Mouse (Mus musculus) right cerebral cortex, postnatal 14 days (tissue): ENCODE measurements around the gene Capg.
"Not testable (repeated sequence)": the region's sequence is repeated elsewhere in the genome, so short reads cannot be mapped to it uniquely, and the experiment has no call there.

Experiments
- DNase-seq: peaks from one replicate; pipeline ENCODE4 v3.0.0; 2022

The Capg gene

DNA sequence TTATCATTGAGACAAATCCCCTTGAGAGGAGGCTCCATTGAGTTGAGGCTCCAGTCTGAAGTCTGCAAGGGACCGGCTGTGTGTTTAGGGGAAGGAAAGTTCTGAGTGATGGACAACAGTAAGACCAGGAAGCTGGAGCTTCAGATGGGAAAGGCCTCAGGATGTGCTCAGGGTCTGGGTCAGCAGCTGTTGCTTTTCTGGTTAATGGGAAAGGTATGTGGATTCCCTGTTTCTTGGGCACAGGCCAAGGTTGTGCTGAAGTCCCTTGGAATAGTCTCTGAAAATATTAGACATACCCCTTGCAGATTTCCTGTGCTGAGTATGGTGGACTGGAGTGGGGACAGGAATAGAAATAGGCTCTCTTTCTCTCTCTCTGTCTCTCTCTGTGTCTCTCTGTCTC lies 10.6 kb upstream of the Capg start:
- not testable (repeated sequence) for DNase-seq

- DNase-seq: peak; percentile 76
These were observed 10.0 kb upstream of the Capg start for GRCm38 (mm10) chr6:72534035-72534809.

DNA sequence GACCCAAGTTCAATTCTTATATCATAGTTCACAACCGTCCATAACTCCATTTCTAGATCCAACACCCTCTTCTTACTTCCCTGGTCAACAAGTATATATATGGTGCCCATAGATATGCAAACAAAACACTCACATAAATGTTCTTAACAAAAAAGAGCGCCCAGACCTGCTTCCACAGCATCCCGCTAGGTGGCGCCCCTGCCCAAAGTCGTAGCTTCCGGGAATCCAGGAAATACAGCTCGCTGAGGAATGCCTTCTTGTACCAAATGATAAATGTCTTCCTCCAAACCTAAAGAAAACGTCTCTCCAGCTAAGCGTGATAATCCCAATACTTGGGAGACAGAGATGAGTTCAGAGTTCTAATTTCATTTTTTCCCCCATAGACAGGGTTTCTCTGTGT lies 9.0 kb upstream of the Capg start:
- peak; percentile 81 for DNase-seq

- DNase-seq: no peak
These were observed 6.1 kb upstream of the Capg start for GRCm38 (mm10) chr6:72537998-72538500.

DNA sequence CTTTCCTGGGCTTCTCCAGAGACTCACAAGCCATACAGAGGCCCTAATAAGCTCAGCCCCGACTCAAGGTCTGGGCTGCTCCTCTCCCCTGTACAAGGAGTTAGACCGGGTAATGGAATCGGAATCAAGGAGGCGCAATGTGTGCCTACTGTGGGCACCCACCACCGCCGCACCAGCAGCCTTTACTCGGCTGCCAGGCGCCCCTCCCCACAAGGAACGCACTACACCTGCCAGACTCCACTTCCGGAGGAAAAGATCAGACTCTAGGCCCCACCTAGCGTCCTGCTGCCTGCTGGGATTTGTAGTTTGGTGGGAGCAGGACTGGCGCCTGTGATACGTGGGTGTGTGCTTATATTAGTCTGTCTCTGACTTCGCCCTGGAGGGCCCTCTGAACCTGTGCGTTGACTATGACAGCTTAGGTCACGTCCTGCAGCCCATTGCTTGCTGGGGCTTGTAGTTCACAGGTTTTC lies 5.6 kb upstream of the Capg start:
- peak; percentile 76 for DNase-seq

- DNase-seq: no peak
These were observed 833 bp upstream of the Capg start for GRCm38 (mm10) chr6:72543265-72543850.

GRCm38 (mm10) chr6:72545377-72545776 lies 1.2 kb downstream of the Capg start:
- no peak for DNase-seq

DNA sequence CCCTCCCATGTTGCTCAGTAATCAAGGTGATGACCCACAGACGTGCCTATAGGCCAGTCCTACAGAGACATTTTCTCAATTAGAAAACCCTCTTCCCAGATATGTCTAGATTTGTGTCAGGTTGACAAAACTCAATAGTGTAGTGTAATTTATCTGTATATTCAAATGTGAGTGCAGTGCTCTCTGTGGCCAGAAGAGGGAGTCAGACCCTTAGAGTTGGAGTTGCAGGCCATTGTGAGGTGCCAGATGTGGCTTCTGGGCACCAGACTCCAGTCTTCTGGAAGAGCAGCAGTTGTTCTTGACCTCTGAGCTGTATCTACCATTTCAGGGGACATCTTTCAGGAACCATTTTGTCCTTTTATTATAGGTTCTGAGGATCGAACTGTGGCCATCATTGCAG lies 2.9 kb downstream of the Capg start:
- no peak for DNase-seq

- DNase-seq: no peak
These were observed 3.7 kb downstream of the Capg start for GRCm38 (mm10) chr6:72547862-72548261.

DNA sequence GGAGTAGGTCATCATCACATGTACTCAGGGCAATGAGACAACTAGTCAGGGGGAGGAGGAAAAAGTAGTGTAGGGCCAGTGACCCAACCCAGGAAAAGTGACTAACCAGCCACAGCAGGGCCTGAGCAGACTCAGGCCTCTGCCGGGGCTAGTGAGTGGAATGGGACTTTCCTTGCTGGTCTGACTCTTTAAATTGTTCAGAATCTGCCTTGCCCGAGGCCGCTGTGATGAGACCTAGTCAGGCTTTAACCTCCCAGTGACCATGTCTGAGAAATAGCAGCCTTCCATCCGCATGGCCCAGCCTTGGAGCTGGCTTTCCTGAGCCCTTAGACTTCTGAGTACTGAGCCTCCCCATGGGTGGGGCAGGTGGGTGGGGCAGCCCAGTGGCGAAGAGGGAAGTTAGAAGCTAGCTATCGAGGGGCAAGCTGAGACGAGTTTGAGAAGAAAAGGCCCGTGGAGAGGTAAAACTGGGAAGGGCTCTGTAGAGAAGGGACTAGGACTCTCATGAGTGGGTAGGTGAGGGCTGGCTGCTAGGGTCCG lies 4.9 kb downstream of the Capg start:
- DNase-seq: no peak

- no peak for DNase-seq
These were observed 5.8 kb downstream of the Capg start for GRCm38 (mm10) chr6:72550025-72550424.

- no peak for DNase-seq
These were observed 6.4 kb downstream of the Capg start for GRCm38 (mm10) chr6:72550503-72551100.

DNA sequence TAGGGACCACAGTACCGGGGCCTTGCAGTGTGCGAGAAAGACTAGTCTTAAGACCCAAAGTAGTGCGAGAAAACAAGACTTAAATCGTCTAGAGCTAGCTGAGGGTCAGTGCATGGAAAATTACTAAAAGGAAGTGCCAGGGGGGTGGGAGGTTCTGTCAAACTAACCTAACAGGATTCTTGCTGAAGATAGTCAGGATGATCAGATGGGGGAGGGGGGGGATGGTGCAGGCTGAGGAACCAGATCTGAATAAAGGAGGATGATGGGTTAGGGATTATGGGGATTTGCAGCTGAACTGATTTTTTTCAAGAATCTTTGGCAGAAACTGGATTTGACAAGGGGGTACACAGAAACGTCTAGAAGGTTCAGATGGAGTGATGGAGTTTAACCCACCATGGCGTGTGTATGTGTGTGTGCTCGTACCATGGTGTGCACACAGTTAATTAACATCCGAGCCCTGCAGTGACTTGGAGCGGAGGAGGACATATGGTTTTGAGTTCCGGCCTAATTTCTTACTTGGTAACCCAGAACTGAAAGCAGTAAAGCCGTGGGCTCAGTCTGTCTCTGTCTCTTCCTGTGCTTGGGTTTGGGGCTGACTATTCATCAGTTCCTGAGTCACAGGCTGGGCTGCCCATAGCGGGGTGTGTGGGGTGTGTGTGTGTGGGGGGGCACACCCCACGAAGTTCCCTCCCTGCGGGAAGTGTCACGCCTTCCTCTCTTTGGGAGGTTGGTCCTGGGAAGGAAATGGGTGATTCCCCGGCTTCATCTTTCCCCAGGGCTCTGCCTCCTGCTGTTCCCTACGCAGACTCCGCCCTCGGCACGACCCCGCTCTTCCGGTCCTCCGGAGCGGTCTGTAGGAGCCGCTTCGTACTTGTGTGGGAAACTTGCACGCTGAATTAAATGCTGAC lies 8.2 kb downstream of the Capg start:
- peak; percentile 31 for DNase-seq

DNA sequence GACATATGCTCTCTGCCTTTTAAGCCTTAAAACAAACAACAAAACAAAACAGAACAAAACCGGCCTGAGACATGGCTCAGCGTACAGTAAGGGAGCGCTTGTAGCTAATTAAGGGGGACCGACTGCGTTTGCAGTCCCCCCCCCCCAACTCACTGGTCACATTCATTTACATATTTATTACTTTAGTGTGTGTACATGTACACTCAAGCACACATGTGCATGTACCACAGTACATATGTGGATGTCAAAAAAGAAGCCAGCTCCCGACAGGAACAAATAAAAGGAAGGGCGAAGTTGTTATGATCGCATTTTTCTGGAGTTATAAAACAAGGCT lies 8.9 kb downstream of the Capg start:
- no peak for DNase-seq

GRCm38 (mm10) chr6:72560801-72561200 lies 16.6 kb downstream of the Capg start:
- no peak for DNase-seq

DNA sequence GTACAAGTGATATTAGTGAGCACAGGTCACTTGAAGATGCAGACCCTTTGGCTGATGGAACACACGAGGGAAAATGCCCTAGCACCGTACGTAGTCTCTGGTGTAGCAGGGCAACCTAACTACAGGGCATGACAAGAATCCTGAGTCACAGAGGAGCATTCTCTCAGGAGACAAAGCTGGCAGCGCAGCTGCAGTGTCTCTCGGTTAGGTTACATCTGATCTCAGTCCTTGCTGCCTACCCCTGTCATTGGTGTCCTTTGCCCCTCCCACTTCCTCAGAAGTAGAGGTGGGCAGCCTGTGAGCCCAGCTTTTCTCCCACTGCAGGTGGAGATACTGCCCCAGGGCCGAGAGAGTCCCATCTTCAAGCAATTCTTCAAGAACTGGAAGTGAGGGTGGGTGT lies 18.3 kb downstream of the Capg start:
- DNase-seq: no peak

GRCm38 (mm10) chr6:72562894-72563293 lies 18.7 kb downstream of the Capg start:
- DNase-seq: no peak

- no peak for DNase-seq
These were observed 21.3 kb downstream of the Capg start for GRCm38 (mm10) chr6:72565506-72565905.

DNA sequence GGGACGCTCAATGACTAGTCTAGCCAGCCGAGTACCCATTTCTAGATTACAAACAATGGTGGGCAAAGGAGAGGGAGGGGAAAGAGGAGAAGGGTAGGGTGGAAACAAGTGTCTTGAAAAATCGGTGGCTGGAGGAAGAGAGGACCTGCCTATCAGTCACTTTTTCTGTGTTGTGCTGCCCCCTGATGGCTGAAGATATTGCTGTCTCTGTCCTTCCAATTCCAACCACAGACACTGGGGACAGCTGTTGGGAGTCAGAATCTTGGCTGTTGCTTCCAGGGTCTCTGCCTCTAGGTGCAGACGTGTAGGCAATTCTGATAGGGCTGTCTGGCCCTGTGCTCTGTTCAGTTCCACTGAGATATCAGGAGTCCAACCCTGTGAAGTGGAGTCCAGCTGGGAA lies 21.9 kb downstream of the Capg start:
- peak; percentile 88 for DNase-seq

GRCm38 (mm10) chr6:72567508-72567907 lies 23.3 kb downstream of the Capg start:
- no peak for DNase-seq

- no peak for DNase-seq
These were observed 24.5 kb downstream of the Capg start for GRCm38 (mm10) chr6:72568736-72569135.

DNA sequence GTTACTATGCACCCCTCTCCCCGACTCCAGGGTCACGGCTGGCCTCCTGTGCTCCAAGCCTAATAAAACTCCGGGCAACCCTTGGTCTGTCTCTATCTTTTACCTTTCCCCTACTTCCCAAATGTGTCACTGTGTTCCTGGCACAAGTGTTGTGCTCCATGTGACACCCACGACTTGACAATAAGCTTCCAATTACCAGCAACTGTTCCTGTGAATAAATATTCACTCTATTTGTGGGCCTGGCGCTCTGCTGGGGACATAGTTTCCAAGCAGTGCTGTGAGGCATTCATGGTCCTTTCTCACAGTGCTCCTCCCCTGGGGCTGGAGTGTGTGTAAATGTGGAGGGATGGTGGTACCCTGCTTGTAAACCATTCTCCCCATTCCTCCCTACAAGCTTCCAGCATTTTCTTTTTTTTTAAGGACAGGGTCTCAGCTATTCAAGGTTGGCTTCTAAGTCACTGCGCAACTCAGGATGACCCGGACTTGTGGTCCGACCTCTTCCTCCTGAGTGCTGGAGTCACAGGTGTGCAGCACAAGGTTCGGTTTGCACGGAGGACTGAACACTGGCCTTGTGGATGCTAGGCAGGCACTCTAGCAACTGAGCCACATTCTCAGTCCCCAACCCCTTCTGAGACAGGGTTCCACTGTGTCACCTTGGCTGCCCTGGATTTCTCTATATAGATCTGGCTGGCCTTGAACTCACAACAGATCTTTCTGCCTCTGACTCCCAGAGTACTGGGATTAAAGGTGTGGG lies 26.6 kb downstream of the Capg start:
- no peak for DNase-seq
